Mouse (Mus musculus): Measurements from ENCODE around the gene Nsd2. TPM values are rescaled to one million over a fixed set of nuclear protein-coding genes. Genes with fewer than 3 reads are reported as not detected.
A peak's percentile ranks its signal among the peaks of the same experiment; 100 is the strongest.
"Not testable (repeated sequence)": the region's sequence is repeated elsewhere in the genome, so short reads cannot be mapped to it uniquely, and the experiment has no call there.

Gene Nsd2
- total RNA-seq, 1 experiment from 2014 or later, result 28.8 TPM

DNA sequence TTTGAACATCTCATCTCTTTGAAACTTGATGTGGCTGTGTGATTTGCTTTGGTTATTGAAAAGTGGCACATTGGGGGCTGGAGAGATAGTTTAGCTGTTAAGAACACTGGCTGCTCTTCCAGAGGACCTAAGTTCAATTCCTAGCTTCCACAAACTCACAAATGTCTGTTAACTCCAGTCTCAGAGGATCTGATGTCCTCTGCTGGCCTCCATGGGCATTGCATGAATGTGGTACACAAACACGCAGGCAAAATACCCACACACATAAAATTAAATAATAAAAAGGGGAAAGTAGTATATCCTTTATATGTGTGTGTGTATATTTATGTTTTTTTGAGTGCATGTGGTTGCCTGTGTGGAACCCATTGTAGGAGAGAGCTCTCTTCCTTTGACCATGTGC is 10.3 kb downstream of the Nsd2 start:
- peak; percentile 61; the same call in 1 of the 2 replicates for ATAC-seq (replicated peaks; ENCODE audit: insufficient number of reproducible peaks, low FRiP score, low TSS enrichment, poor library complexity, severe bottlenecking)

DNA sequence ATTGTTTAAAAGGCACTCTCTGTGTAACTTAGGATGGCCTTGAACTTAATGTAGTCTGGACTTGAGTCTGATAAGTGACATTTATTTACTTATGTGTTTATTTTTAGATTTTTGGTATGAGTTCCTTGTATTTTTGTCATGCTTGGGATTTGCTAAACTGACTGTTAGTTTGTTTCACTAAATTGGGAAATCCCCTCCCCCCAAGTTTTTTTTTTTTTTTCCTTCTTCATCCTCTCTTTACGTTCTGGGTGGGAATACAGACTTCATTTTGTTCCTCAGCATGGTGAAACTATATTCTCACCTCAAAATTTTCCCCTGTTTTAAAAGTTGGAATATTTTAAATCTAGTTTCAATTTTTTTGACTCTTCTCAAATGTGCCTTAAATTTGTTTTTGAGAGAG is 20.8 kb downstream of the Nsd2 start:
- ATAC-seq (replicated peaks; ENCODE audit: insufficient number of reproducible peaks, low FRiP score, low TSS enrichment, poor library complexity, severe bottlenecking), result no peak

DNA sequence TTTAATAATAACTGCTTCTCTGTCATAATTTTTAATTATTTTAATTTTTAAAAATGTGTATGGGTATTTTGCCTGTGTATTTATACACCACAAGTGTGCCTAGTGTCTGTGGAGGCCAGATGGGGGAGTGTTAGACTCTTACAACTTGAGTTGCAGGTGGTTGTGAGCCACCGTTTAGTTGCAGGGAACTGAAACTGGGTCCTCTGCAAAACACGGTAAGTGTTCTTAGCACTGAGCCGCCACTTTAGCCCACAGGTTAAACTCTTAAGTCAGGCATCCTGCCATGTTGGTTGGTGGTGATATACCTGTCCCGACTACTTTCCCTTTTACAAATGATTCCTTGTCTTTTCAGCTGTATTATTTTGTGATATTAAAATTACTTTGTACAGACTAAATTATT is 22.0 kb downstream of the Nsd2 start:
- no peak for ATAC-seq (replicated peaks; ENCODE audit: insufficient number of reproducible peaks, low FRiP score, low TSS enrichment, poor library complexity, severe bottlenecking)

DNA sequence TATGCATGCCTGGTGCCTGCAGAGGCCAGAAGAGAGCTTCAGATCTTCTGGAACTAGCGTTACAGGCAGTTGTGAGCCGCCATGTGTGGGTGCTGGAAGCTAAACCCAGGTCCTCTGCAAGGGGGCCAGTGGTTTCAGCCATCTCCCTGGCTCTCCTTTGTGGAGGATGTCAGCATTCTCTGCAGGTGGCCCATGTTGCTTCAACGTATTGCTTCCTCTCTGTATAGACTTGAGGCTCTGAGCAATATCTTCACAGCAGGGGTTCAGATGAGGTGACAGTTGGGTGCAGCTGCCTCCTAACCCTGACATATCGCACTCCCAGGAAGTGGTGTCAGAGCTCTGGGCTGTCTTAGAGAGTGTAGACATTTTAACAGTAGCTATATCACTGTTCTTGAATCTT is 30.9 kb downstream of the Nsd2 start:
- ATAC-seq (replicated peaks; ENCODE audit: insufficient number of reproducible peaks, low FRiP score, low TSS enrichment, poor library complexity, severe bottlenecking), result no peak

DNA sequence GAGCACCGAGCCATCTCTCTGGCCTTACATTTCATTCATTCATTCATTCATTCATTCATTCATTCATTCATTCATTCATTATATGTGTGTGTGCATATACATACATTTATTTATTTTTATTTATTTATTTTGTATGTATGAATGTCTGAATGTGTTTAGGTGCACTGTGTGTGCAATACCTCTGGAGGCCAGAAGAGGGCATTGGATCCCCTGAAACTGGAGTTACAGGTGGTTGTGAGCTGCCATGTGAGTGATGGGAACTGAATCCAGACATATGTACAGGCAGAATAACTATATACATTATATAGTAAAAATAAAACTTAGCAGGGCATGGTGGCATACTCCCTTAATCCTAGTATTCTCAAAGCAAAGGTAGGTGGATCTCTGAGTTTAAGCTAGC is 32.6 kb downstream of the Nsd2 start:
- no peak for ATAC-seq (replicated peaks; ENCODE audit: insufficient number of reproducible peaks, low FRiP score, low TSS enrichment, poor library complexity, severe bottlenecking)

DNA sequence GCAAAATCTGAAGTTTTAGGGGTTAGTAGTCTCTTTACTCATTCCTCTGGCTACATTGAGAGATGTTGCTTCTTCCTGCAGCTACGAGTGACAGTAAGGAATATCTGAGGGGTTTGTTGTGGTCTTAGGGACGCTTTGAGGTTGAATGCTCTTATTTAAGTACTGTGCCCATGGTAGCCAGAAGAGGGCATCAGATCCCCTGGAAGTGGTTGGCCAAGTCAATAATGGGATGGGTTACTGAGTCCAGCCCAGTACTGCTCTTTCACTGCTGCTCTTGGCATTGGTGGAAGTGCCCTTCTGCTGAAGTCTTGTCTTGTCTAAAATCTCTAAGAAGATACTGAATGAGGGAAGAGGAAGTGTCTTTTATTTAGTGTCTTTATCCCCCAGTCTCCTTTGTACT is 33.5 kb downstream of the Nsd2 start:
- ATAC-seq (replicated peaks; ENCODE audit: insufficient number of reproducible peaks, low FRiP score, low TSS enrichment, poor library complexity, severe bottlenecking), result no peak

DNA sequence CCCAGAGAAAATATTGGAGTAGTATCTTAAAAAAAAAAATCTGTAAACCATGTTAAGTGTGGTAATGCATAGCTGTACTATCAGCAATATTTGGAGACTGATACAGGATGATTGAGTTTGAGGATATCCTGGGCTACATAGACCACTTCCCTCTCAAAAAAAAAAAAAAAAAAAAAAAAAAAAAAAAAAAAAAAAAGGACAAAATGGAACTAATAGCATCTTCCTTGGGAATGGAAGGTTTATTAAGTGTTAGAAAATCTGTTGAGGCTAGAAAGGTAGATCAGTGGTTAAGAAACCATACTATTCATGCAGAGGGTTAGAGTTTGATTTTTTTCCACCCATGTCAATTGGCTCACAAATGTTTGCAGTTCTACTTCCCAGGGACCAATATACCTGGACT is 37.2 kb downstream of the Nsd2 start:
- ATAC-seq (replicated peaks; ENCODE audit: insufficient number of reproducible peaks, low FRiP score, low TSS enrichment, poor library complexity, severe bottlenecking), result no peak

DNA sequence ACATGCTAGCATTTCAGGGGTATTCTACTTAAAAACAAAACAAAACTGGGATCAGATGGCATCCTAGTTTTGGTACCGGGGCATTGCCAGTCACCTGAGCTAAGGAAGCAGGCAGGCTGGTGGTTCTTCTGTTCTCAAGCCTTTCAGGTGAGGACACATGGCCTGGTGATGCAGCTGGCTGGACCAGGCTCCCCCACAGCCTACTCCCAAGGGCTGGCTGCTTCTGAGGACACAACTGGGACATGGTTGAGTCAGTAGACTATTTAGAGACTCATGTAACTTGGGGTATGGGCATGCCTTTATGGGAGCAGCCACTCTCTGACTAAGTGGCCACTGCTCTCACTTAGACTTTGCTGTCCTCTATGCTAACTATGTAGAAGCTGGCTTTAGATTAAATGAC is 54.9 kb downstream of the Nsd2 start:
- no peak for ATAC-seq (replicated peaks; ENCODE audit: insufficient number of reproducible peaks, low FRiP score, low TSS enrichment, poor library complexity, severe bottlenecking)

DNA sequence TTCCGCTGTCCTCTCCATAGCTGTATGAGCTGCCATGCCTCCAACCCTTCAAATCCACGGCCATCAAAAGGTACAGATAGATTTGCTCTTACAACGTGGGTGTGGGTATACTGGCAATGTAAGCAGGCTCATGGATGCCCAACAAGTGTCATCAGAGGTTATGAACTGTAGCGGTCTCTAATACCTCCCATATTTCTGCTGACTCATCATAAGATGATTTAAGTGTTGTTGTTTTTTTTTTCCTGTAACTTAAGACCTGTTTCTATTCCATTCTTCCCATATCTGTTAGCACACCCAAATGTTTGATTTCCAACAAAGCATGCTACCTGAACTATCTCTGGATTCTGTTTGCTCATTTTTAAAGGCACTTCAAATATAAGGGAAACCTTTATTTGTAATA is 60.6 kb downstream of the Nsd2 start:
- no peak for ATAC-seq (replicated peaks; ENCODE audit: insufficient number of reproducible peaks, low FRiP score, low TSS enrichment, poor library complexity, severe bottlenecking)

DNA sequence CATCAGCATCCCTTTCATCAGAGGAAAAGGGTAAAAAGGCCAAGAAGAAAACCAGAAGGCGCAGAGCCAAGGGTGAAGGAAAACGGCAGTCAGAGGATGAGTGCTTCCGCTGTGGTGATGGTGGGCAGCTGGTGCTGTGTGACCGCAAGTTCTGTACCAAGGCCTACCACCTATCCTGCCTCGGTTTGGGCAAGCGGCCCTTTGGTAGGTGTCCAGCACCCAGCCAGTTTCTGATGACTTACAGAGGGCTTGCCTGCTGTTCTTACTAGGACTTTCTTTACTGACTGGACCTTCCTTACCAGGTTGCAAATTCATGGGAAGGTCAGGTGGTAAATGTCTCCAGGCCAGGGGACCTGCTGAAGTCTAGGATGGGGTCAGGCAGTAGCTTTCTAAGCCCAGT is 72.9 kb downstream of the Nsd2 start:
- ATAC-seq (replicated peaks; ENCODE audit: insufficient number of reproducible peaks, low FRiP score, low TSS enrichment, poor library complexity, severe bottlenecking), result no peak

DNA sequence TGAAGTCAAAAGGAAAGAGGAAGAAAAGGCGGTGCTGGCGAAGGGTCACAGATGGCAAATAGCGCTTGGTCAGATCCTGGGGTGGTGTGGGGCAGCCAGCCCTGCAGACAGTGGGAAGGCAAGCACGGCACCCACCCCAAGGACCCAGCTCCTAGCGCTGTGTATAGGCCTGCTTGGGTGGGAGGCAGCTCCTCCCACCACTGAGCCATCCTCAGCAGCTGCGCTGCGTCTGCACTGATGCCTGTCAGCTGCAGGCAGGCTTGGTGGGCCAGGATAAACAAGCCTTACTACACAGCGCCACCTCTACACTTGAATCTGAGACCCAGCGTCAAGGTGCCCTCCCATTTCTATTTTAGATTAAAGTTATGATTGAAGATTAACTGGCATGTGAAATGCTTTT is 74.6 kb downstream of the Nsd2 start:
- no peak for ATAC-seq (replicated peaks; ENCODE audit: insufficient number of reproducible peaks, low FRiP score, low TSS enrichment, poor library complexity, severe bottlenecking)

DNA sequence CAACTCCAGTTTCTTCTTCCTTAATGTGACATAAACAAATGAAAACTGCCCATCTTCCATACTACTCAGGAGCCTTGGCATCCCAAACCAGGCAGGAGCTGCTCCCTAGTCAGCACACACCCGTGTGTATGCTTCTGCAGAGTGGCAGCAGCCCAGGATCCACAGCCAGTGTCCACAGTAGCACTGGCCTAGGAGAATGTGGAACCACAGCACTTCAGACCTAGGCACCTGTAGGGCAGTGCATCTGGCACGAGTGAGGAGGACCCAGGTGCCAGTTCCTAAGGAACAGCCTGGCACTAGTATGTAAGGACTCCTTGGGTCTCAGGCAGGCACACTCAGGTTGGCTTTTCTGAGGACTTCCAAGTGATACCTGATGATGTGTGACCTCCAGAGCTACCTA is 76.6 kb downstream of the Nsd2 start:
- ATAC-seq (replicated peaks; ENCODE audit: insufficient number of reproducible peaks, low FRiP score, low TSS enrichment, poor library complexity, severe bottlenecking), result no peak

DNA sequence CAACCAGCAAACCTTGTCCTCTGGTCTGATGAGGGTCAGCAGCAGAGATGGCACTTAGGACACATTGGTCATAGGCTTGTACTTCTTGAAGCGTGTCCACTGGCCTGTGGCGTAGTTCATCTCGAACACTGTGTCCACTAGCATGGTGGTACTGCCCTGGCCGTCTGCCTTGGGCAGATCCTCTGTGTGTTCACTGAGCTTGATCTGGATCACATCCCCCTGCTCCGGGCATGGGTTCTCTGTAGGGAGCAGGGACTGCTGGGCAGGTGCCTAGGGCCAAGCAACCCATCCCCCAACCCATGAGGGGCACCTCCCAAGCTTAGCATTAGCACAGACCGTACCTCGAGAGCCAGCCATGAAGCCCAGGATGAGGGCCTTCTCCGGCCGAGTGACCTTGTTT is 78.1 kb downstream of the Nsd2 start:
- no peak for ATAC-seq (replicated peaks; ENCODE audit: insufficient number of reproducible peaks, low FRiP score, low TSS enrichment, poor library complexity, severe bottlenecking)

DNA sequence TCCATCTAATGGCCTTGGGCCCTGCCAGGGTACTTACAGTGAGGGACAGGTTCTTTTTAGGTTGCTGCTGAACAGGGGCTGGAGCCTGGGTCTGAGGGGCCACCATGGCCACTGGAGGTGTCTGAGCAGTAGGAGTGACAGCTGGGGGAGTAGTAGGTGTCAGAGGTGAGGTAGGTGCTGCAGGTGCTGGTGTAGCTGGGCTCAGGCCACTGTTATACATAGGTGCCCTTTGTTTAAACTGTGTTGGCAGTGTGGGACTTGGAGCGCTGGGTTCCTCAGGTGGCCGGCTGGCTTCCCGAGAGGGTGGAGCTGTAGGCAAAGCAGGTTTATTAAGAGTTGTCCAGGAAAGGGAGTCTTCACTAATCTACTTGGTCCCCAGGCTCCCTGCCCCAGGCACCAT is 78.7 kb downstream of the Nsd2 start:
- ATAC-seq (replicated peaks; ENCODE audit: insufficient number of reproducible peaks, low FRiP score, low TSS enrichment, poor library complexity, severe bottlenecking), result 0 out of 2 replicates have a peak, but pooled peaks have one; percentile 9

DNA sequence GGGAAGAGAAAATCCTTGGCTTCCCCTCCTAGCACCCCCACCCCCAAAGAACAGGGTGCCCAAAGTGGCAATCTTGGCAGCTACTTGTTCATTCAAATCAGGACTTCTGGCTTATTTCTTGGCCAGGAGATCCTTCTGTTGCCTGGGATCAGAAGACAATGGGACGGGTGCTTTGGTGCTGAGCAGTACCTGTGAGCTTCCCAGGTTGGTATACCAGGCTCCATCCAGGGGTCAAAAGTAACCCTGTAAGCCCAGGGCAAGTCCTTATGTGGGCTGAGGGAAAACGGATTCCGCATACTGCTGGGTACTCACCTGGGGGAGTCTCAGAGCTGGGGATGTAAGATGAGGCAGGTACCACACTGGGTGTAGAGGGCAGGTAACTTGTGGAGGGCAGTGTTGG is 79.6 kb downstream of the Nsd2 start:
- no peak for ATAC-seq (replicated peaks; ENCODE audit: insufficient number of reproducible peaks, low FRiP score, low TSS enrichment, poor library complexity, severe bottlenecking)

DNA sequence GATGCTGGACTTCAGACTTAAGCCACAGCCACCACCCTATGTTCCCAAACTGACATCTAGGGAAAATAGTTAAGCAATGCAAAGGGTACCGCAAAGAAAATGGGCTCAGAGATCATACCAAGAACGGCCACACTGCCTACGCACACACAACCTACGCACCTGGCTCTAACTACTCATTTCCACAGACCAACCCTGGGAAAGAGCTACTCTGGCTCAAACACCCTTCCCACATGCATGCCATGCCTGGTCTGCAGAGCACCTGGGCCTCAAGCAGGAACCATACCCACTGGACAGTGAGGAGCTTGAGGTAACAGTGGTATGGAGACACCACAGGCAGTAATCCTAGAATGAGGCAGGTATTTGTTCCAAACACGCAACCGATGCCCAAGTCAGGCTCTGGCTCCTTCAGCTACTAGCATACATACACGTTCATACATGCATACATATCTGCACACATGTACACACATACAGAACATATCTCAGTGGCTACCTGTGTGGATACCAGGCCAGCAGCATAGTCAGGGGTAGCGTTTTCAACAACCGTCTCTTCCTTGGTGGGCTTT is 80.3 kb downstream of the Nsd2 start:
- ATAC-seq (replicated peaks; ENCODE audit: insufficient number of reproducible peaks, low FRiP score, low TSS enrichment, poor library complexity, severe bottlenecking), result no peak

DNA sequence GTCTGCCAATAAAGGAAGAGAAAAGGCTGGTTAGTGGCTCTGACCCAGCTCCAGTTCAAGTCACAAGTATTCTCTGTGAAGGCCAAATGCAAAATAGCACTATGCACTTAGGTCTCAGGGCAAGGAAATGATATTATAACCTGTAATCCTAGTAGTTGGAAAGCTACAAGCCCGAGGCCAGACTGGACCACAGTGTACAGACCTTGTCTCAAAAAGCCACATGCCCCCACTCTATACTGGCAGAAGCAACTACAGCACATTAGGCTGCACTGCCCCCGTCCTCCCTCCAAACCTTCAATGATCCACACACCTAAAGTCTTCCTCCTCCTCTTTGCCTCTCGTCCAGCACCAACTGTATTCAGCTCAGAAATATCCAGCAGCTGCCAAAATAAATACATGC is 80.8 kb downstream of the Nsd2 start:
- ATAC-seq (replicated peaks; ENCODE audit: insufficient number of reproducible peaks, low FRiP score, low TSS enrichment, poor library complexity, severe bottlenecking), result no peak

DNA sequence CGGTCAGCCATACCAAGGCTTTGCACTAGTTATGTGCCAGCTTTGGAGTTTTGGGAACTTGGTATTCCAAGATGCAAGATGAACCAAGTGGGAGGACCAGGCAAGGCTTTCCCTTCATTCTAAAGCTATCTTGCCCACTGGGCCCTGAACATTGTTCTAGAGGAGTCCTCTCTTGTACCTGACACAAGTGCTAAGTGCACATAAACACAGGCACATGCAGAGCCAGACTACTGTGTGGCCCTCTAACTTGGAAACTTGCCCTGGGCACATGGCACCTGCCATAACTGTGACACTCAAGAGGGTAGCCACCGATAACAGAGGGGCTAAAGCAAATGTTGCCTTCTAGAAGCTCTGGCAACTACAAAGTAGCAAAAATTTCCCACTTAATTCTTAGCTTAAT is 82.2 kb downstream of the Nsd2 start:
- ATAC-seq (replicated peaks; ENCODE audit: insufficient number of reproducible peaks, low FRiP score, low TSS enrichment, poor library complexity, severe bottlenecking), result no peak

DNA sequence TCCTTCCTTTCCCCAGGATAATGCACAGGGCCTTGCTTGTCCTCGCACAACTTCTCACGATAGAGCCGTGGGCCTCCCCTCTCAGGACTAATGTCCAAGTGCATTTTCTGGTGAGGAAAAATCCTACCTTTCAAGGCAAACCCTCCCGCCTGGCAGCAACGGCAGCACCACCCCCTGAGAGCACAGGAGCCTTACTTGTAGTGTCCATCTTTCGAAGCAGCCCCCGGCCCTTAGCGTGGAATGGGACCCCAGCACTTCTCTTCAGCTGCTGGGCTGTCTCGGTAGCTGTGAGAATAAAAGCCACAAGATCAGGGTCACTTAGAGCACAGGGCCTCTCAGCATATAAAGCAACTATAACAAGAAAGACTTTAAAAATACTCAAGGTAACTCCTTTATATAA is 82.7 kb downstream of the Nsd2 start:
- no peak for ATAC-seq (replicated peaks; ENCODE audit: insufficient number of reproducible peaks, low FRiP score, low TSS enrichment, poor library complexity, severe bottlenecking)

DNA sequence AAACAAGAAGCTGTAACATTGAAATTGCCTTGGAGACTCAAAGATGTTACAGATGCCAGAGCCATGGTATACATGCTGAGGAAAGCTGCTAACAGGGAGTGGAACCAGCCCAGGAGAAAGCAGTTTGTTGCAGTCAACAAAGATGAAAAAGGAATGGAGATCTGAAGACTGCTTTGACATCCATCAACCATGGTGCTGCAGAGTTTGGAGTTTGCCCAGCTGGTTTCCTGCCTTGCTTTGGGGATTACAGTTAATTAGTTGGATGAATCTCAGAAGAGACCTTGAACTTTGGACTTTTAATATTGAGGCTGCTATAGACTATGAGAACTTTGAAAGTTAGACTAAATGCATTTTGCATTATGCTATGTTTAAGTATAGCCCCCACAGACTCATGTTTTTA is 94.5 kb downstream of the Nsd2 start:
- not testable (repeated sequence) for ATAC-seq (replicated peaks; ENCODE audit: insufficient number of reproducible peaks, low FRiP score, low TSS enrichment, poor library complexity, severe bottlenecking)

DNA sequence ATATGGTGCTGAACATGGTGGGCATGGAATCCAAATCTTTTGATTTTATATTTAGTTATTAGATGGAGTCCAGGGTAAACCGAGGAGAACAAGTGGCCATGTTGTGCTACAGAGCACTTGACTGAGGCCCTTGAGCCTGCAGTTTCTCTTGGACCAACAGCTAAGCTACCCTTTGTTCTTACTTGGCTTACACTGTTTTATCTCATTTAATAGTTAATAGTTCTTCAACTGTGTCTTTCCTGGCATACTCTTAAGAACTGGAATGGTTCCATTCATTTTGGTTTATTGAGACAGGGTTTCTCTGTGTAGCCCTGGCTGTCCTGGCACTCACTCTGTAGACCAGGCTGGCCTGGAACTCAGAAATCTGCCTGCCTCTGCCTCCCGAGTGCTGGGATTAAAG is 96.1 kb downstream of the Nsd2 start:
- ATAC-seq (replicated peaks; ENCODE audit: insufficient number of reproducible peaks, low FRiP score, low TSS enrichment, poor library complexity, severe bottlenecking), result not testable (repeated sequence)
